Mouse (Mus musculus) frontal cortex, postnatal 36 days (tissue): Measurements from ENCODE around the gene Lyrm4.
"Not testable (repeated sequence)": the region's sequence is repeated elsewhere in the genome, so short reads cannot be mapped to it uniquely, and the experiment has no call there.

ENCODE experiments used
- DNase-seq, 2 experiments: peaks; one replicate each; pipeline ENCODE4 v3.0.0; 2022; ENCODE audit warnings: low spot score in 2 of 2

Lyrm4 gene

DNA sequence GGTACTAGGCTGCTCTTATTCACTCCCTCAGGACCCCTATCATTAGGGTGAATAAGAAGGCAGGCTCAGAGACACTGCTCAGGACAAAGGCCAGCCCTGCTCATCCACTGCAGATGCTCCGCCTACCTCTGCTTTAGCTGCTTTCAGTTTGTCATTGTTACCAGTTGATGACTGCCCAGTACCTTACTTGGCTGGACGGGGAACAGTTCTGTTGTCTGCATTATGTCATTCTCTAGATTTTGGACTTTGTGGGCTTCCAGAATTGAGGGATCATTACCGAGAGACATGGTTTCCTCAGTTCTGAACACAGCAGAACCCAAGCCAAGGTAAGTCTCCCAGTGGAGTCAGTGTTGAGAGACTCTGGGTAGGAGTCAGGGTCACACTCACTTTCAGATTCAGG lies 122.1 kb downstream of the Lyrm4 start:
- DNase-seq, result no peak

DNA sequence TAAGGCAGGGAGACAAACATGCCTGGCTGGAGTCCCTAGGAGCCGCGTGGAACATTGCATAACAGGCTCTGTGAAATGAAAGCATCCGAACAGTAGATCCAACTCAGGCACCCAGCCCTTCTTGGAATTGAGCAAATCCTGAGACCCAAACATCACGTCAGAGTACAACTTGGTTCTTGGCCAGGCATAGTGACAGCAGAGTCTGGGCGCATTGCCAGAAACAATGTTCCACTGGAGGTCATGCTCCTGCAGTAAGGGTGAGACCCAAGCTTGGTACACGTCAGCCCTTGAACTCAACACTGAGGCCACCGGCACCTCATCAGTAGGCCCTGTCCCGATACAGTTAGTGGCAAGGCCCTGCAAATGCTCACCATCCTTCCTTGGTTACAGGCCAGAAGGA lies 123.3 kb downstream of the Lyrm4 start:
- DNase-seq, result peak; percentile 50 to 57

GRCm38 (mm10) chr13:35991185-35991584 lies 126.1 kb downstream of the Lyrm4 start:
- not testable (repeated sequence) for DNase-seq

- no peak for DNase-seq
These were observed 128.0 kb downstream of the Lyrm4 start for GRCm38 (mm10) chr13:35989329-35989728.

- DNase-seq, result no peak
These were observed 134.3 kb downstream of the Lyrm4 start for GRCm38 (mm10) chr13:35982985-35983384.

DNA sequence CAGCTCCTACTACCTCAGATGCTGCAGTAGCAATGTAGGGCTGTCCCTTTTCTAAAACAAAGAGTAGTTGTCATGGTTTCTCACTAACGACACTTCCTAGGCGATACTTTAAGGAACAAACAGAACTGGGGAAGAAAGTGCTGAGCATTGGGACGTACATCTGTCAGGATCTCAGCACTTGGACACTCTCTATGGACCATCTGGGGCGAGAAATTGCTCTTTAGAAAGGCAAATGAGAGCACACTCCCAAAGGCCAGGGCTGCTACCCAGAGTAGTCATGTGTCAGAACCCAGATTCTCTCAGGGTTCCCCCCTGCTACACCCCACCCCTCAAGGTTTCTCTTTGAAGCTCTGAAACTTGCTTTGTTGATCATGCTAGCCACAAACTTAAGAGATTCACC lies 136.9 kb downstream of the Lyrm4 start:
- DNase-seq, result peak in 1 of 2 experiments; percentile 20

GRCm38 (mm10) chr13:35976912-35977311 lies 140.4 kb downstream of the Lyrm4 start:
- no peak for DNase-seq

- DNase-seq, result no peak
These were observed 147.5 kb downstream of the Lyrm4 start for GRCm38 (mm10) chr13:35969829-35970228.

GRCm38 (mm10) chr13:35969431-35969721 lies 147.9 kb downstream of the Lyrm4 start:
- no peak for DNase-seq

GRCm38 (mm10) chr13:35968719-35969430 lies 148.5 kb downstream of the Lyrm4 start:
- peak in 1 of 2 experiments; percentile 25 for DNase-seq

DNA sequence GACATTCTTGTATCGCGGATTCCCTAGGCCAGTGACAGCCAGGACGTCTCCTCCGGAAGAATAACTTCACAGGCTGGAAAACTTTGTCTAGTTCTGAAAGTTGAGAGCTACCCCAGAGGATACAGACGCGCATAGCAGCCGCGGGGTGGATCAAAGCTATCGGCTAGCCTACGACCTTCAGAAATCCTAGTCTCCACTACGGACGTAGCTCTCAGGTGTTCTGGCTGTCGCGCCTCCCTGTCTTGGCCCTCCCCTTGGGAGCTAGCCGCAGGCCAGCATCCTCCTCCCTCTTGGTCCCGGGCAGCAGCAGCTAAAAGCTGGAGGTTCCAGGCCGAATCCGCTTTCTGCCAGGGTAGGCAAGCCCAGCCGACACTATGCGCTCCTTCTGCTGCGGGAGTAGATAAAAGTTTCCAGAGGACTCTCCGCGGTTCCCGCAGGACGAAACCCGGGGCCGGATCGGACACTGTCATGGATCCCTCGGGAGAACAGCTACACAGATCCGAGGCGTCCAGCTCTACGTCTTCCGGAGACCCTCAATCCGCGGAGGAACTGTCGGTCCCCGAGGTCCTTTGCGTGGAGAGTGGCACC lies 149.1 kb downstream of the Lyrm4 start:
- peak; percentile 14 to 31 for DNase-seq

GRCm38 (mm10) chr13:35967690-35968089 lies 149.6 kb downstream of the Lyrm4 start:
- DNase-seq, result no peak

DNA sequence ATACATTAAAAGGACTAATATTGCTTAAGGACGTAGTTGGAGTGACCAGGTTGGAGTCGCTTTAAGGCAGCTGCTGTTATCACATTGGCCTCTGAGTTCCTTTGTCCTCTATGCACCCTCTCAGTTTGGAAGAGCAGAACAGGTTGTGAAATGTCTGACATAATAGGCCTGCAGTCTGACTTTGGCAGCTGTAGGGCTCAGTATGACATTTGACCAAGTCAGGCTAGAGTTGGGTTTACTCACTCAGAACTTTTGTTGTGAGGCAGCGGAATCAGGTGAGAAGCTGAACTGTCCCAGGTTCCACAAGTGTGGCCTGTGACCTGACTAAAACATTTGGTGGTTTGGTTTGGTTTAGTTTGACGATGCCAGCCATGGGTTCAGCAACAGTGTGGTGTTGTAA lies 153.7 kb downstream of the Lyrm4 start:
- DNase-seq, result no peak

DNA sequence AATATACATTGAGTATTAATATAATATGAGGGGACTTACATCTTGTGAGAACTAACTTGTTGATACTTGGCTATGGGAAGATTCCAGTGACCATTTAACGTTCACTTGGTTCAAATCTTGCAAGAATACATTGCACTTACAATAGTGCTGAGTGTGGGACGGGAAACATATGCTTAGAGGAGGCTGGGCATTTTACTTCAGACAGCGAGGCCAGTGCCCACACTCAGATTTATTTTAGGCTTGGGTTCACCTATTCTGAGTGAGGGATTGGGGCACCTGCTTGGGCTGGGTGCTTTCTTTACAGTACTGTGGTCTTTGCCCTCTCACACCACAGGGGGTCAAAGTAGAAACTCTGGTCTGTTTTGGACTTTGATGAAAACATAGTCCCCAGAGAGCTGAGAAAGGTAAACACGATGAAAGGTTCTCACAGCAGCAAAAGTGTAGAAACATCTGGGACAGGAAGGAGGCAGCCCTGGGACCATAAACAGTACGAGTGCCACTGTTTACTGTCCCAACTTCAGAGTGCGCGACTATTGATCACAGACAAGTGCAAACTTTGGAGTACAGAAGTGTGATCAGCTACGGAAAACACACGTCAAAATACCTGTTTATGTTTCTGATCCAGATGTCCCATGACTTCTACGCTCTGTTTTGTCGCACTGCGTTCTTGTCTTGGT lies 157.8 kb downstream of the Lyrm4 start:
- peak in 1 of 2 experiments; percentile 39 for DNase-seq

GRCm38 (mm10) chr13:35958539-35958938 lies 158.8 kb downstream of the Lyrm4 start, which contains the start of gene Ppp1r3g:
TSS of gene Ppp1r3g (plus strand) at chr13:35958839.
- no peak for DNase-seq

- DNase-seq, result no peak
These were observed 167.4 kb downstream of the Lyrm4 start for GRCm38 (mm10) chr13:35949814-35950455.

GRCm38 (mm10) chr13:35947354-35948000 lies 169.8 kb downstream of the Lyrm4 start:
- DNase-seq, result peak; percentile 81 to 88

DNA sequence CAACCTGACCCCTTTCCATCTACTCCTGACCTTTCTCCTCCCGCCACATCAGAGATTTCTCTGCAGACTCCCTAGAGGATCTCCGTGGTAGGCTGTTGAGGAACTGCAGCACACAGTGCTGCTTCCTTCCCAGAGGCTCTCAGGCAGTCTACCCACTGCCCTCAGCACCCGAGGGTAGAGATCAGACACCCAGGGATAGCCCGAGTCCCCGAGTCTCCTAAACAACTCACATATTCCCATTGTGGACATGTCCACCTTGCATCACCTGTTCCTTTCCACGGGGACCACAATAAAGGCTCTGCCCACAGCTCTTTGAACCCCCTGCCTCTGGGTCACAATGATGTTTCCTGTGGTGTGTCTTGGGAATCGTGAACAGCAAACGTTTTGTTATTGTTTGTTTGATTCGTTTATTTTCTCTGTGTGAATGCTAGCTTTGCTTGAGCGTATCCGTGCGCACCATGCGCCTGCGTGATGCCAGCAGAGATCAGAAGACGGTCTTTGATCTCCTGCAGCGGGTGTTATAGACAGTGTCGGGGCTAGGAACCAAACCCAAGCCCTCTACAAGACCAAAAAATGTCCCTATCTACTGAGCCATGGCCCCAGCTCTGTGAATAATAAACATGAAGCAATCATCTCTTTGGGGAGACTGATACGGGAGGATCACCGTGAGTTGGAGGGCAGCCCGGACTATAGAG lies 170.5 kb downstream of the Lyrm4 start:
- DNase-seq, result no peak

- DNase-seq, result no peak
These were observed 176.4 kb downstream of the Lyrm4 start for GRCm38 (mm10) chr13:35940934-35941333.

- no peak for DNase-seq
These were observed 177.3 kb downstream of the Lyrm4 start for GRCm38 (mm10) chr13:35939871-35940665.

DNA sequence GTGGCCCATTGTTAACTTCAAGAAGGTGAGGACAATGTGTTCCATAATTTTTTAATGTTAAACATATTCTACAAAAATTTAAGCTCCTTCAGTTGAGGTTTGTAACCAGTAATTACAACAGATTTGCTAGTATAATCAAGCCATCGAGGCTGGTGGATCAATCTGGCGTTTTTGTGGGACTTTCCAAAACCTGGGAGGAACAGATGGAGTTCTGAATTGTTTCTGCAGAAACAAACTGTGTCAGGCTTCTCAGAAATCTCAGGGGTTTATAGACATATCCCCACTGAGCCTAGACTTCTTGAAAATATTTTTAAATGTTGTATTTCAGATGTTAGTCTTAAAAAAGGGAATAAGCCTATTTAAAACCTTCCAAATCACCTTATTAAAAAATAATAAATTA lies 179.3 kb downstream of the Lyrm4 start:
- peak in 1 of 2 experiments; percentile 20 for DNase-seq
